Mouse (Mus musculus) limb, embryonic 14.5 days (tissue): ENCODE measurements around the gene Reck. TPM values are rescaled to one million over a fixed set of nuclear protein-coding genes. Genes with fewer than 3 reads are reported as not detected.

Experiments
- ATAC-seq: fragments of 200-750 bp; cut with Nextera tagmentation; 2 replicates; pipeline ENCODE4 v1.8.0; 2017; ENCODE audit warnings: low read depth, moderate number of reproducible peaks, moderate TSS enrichment; ENCODE audit not compliant: low FRiP score
- DNase-seq: peaks from one replicate; pipeline ENCODE4 v3.0.0-alpha.2; 2015; ENCODE audit warnings: low spot score
- H3K27ac ChIP-seq: fragments of 300-500 bp; sonication (generic); replicated peaks from 2 replicates; pipeline ENCODE4 v1.5.1; 2014; ENCODE audit warnings: low read depth, mild to moderate bottlenecking, low read length, moderate library complexity, mixed read lengths
- H3K27me3 ChIP-seq: fragments of 300-500 bp; sonication (generic); 2 replicates; pipeline ENCODE4 v1.6.1; 2014; ENCODE audit warnings: low read length, mixed read lengths; ENCODE audit not compliant: control insufficient read depth, insufficient read depth
- H3K36me3 ChIP-seq: fragments of 300-500 bp; sonication (generic); 2 replicates; pipeline ENCODE4 v1.6.1; 2014; ENCODE audit warnings: mild to moderate bottlenecking, low read length, moderate library complexity, mixed read lengths; ENCODE audit not compliant: control insufficient read depth, insufficient read depth
- H3K4me1 ChIP-seq: fragments of 300-500 bp; sonication (generic); 2 replicates; pipeline ENCODE4 v1.6.1; 2014; ENCODE audit warnings: antibody characterized with exemption, low read length, mixed read lengths; ENCODE audit not compliant: control insufficient read depth, insufficient read depth
- H3K4me2 ChIP-seq: fragments of 300-500 bp; sonication (generic); replicated peaks from 2 replicates; pipeline ENCODE4 v1.6.1; 2014; ENCODE audit warnings: low read depth, mild to moderate bottlenecking, low read length, moderate library complexity; ENCODE audit not compliant: severe bottlenecking
- H3K4me3 ChIP-seq: fragments of 300-500 bp; sonication (generic); replicated peaks from 2 replicates; pipeline ENCODE4 v1.5.1; 2014; ENCODE audit warnings: low read length
- H3K9ac ChIP-seq: fragments of 300-500 bp; sonication (generic); 2 replicates; pipeline ENCODE4 v1.6.1; 2014; ENCODE audit warnings: mild to moderate bottlenecking, low read depth, low read length, moderate library complexity; ENCODE audit not compliant: severe bottlenecking
- H3K9me3 ChIP-seq: fragments of 300-500 bp; sonication (generic); 2 replicates; pipeline ENCODE4 v1.6.1; 2016; ENCODE audit warnings: low read length; ENCODE audit not compliant: control insufficient read depth
- POLR2A ChIP-seq: fragments of 200-500 bp; IDR thresholded peaks from 2 replicates; pipeline ENCODE4 v1.8.0; 2012; ENCODE audit warnings: inconsistent platforms, mild to moderate bottlenecking, moderate library complexity, borderline replicate concordance; ENCODE audit not compliant: insufficient read depth, insufficient read length; ENCODE audit errors: extremely low read depth
- WGBS: fragments of 180-500 bp; shearing (Covaris S2); extraction: QIAGEN DNeasy Blood & Tissue Kit; methylation state at CpG from one replicate; pipeline ENCODE4 v1.1.7; 2014; 5-methylcytosine and 5-hydroxymethylcytosine counted together
- polyA plus RNA-seq, 2 experiments: library from polyadenylated mRNA; depleted of rRNA in 1 of 2; stranded (reverse) in 1 of 2; unstranded in 1 of 2; fragments of >200 nt; fragmentation: Nextera tagmentation in 1 of 2; extraction: Ambion mirVana in 1 of 2; gene quantifications; 2 replicates each; pipeline versions ENCODE4 v1.2.1 to v1.2.3; 2012 to 2014

Gene Reck
- polyA plus RNA-seq, 2 experiments, result 50.0 to 66.2 TPM

DNA sequence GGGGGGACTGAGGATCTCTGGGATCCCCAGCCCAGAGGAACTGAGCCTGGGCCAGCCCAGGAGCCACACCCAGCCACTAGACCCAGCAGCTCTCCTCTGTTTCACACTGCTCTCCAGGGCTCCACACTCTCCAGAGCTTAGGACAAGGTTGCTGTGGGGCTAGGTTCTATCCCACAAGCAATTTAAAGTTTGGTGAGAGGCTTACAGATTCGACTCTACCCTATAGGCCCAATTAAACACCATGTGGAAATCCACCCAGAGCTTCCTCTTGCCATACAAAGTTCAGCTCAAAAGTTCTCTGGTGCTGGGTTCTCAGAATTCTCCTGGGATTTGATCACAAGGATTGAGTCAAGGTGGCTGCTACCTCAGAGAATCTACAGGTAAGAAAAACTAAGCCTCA lies 35.2 kb upstream of the Reck start, which contains the start of gene Olfr157:
Olfr157 (minus strand) TSS at position 101 of the 400 bp plus-strand sequence.
- Histone ChIP-seq H3K36me3 (no peaks in the 10 kb centered on the region), H3K27me3 (no peaks in the 10 kb centered on the region), H3K4me3 (no peak within 1 kb of the TSS), H3K9ac (no peak within 1 kb of the TSS), H3K4me2 (no peak within 1 kb of the TSS), H3K27ac (no peak within 1 kb of the TSS), H3K4me1 (no peaks in the 10 kb centered on the region), H3K9me3 (no peaks in the 10 kb centered on the region)
- ATAC-seq, result no peak
- 71% methylated on average over 1 of the region's 1 CpGs for WGBS
- no peak for TF ChIP-seq POLR2A
- DNase-seq, result no peak

- Histone ChIP-seq H3K27ac (no peak within 1 kb of the TSS), H3K4me2 (no peak within 1 kb of the TSS), H3K36me3 (no peaks in the 10 kb centered on the region), H3K9ac (no peak within 1 kb of the TSS), H3K9me3 (no peaks in the 10 kb centered on the region), H3K4me3 (no peak within 1 kb of the TSS), H3K27me3 (no peaks in the 10 kb centered on the region), H3K4me1 (no peaks in the 10 kb centered on the region)
- no peak for ATAC-seq
- no peak for DNase-seq
- 85% methylated on average over 6 of the region's 6 CpGs for WGBS
- no peak for TF ChIP-seq POLR2A
Observed at GRCm38 (mm10) chr4:43851265-43851664, 24.1 kb upstream of the Reck start, which contains the start of gene Olfr155. Olfr155 (plus strand) TSS chr4:43851565.

GRCm38 (mm10) chr4:43854101-43854500 lies 21.2 kb upstream of the Reck start:
- Histone ChIP-seq H3K27me3 (no peaks in the 10 kb centered on the region), H3K9me3 (no peaks in the 10 kb centered on the region), H3K27ac (no peak overlapping the region), H3K4me1 (no peaks in the 10 kb centered on the region), H3K36me3 (no peaks in the 10 kb centered on the region), H3K4me3 (no peak overlapping the region), H3K4me2 (no peak overlapping the region), H3K9ac (no peak overlapping the region)
- ATAC-seq, result no peak
- 66% methylated on average over 8 of the region's 8 CpGs for WGBS
- no peak for TF ChIP-seq POLR2A
- no peak for DNase-seq

GRCm38 (mm10) chr4:43859886-43860285 lies 15.4 kb upstream of the Reck start:
- Histone ChIP-seq H3K27ac (no peak overlapping the region), H3K27me3 (no peaks in the 10 kb centered on the region), H3K4me1 (no peaks in the 10 kb centered on the region), H3K36me3 (no peaks in the 10 kb centered on the region), H3K9me3 (no peaks in the 10 kb centered on the region), H3K4me2 (no peak overlapping the region), H3K9ac (no peak overlapping the region), H3K4me3 (no peak overlapping the region)
- ATAC-seq (no peak), DNase-seq (no peak)
- 83% methylated on average over 10 of the region's 10 CpGs for WGBS
- TF ChIP-seq POLR2A, result no peak

- Histone ChIP-seq H3K27ac (no peak overlapping the region), H3K36me3 (no peaks in the 10 kb centered on the region), H3K4me2 (no peak overlapping the region), H3K4me1 (no peaks in the 10 kb centered on the region), H3K9ac (no peak overlapping the region), H3K9me3 (no peaks in the 10 kb centered on the region), H3K27me3 (no peaks in the 10 kb centered on the region), H3K4me3 (no peak overlapping the region)
- DNase-seq (peak; percentile 74), ATAC-seq (0 out of 2 replicates have a peak, but pooled peaks have one; percentile 34)
- WGBS, result 18% methylated on average over 14 of the region's 14 CpGs
- TF ChIP-seq POLR2A, result no peak
Observed at GRCm38 (mm10) chr4:43860744-43861519, 14.4 kb upstream of the Reck start.

- Histone ChIP-seq H3K36me3 (no peaks in the 10 kb centered on the region), H3K4me2 (no peak overlapping the region), H3K27ac (no peak overlapping the region), H3K9me3 (no peaks in the 10 kb centered on the region), H3K27me3 (no peaks in the 10 kb centered on the region), H3K4me1 (no peaks in the 10 kb centered on the region), H3K9ac (no peak overlapping the region), H3K4me3 (no peak overlapping the region)
- ATAC-seq (no peak), DNase-seq (no peak)
- no peak for TF ChIP-seq POLR2A
- 68% methylated on average over 4 of the region's 4 CpGs for WGBS
Observed at GRCm38 (mm10) chr4:43863298-43863697, 12.0 kb upstream of the Reck start.
